Mouse (Mus musculus) heart, adult 18-20 months (tissue): ENCODE measurements around the gene Arl3. TPM values are rescaled to one million over a fixed set of nuclear protein-coding genes. Genes with fewer than 3 reads are reported as not detected.
A peak's percentile ranks its signal among the peaks of the same experiment; 100 is the strongest.

ENCODE experiments used
- DNase-seq, 2 experiments: peaks; one replicate each; pipeline ENCODE4 v3.0.0; 2021 to 2022; ENCODE audit warnings: mixed read lengths in 1 of 2
- total RNA-seq, 2 experiments: library from RNA; stranded (reverse); gene quantifications; 2 replicates each; pipeline ENCODE4 v1.2.3; 2021

The Arl3 gene
- total RNA-seq, 2 experiments from 2014 or later: 34.6 to 38.1 TPM

GRCm38 (mm10) chr19:46517529-46518351 is 55.3 kb downstream of the Arl3 start:
- peak in 1 of 2 experiments; percentile 31 for DNase-seq

DNA sequence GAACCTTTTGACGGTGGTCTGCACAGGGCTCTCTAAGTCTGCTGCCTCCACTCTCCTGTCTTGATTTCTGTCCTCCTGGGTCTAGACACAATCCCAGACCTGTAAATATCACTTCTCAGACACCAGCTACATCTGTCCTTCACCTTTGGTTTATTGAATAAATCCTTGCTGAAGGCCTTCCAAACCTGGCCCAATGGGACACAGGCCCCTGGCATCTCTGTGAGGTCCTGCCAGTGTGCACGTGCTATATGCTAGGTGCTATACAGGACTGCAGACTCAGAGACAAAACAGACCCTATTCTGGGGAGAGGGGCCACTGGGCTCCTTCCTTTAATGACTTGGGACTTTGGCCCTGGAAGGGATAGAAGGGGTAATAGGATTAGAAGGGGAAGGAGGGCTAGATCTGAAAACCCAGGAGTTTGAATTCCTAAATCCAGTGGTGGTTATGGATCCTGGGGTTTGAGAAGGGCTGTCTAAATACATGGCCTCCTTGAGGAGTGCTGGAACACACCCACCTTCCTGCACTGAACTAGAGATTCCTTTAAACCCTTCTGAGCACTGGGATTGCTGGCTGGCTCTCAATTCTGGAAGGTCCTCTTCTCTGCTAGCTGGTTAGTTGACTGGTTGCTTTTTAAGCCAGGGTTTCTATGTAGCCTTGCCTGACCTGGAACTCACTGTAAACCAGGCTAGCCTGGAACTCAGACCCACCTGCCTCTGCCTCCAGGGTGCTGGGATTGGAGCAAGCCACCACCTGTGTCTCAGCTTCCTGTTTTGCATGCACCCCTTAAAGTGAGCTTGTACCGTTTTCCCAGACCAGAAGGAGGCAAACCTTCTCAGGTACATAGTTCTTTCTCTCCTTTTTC is 56.1 kb downstream of the Arl3 start:
- peak in 1 of 2 experiments; percentile 0 for DNase-seq

DNA sequence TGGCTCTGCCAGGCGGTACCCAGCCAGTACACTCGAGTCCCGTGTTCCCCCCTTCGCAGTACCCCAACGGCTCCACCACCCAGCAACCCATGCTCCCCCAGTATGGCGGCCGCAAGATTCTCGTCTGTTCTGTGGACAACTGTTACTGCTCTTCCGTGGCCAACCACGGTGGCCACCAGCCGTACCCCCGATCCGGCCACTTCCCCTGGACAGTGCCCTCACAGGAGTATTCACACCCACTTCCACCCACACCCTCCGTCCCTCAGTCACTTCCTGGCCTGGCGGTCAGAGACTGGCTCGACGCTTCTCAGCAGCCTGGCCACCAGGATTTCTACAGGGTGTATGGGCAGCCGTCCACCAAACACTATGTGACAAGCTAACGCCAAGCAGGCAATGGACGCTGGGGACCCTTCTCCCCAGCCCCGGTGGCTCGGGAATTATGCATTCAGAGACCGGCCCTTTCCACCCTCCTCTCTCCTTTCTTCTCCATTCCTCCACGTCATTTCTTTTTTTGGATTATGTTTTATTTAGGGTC is 57.6 kb downstream of the Arl3 start:
- peak in 1 of 2 experiments; percentile 14 for DNase-seq

GRCm38 (mm10) chr19:46514387-46514786 is 58.6 kb downstream of the Arl3 start:
- no peak for DNase-seq

GRCm38 (mm10) chr19:46511263-46511662 is 61.7 kb downstream of the Arl3 start:
- DNase-seq: peak; percentile 67 to 82

DNA sequence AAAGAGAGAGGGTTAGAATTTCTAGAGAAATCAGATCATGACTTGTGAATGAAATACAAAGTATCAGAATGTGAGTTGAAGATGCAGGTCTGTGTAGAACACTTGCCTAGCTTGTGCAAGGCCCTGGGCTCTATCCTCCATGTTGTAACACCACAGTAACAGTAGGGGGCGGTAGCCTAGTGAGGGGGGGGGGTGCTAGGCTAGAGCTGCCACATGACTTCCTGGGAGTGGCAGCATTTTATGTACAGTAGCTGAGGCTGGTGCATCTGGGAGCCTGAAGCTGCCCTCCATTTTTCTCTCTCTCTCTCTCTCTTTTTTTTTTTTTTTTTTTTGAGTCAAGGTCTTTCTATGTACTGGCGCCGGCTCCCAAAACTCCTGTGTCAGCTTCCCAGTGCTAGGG is 62.2 kb downstream of the Arl3 start:
- DNase-seq: no peak

DNA sequence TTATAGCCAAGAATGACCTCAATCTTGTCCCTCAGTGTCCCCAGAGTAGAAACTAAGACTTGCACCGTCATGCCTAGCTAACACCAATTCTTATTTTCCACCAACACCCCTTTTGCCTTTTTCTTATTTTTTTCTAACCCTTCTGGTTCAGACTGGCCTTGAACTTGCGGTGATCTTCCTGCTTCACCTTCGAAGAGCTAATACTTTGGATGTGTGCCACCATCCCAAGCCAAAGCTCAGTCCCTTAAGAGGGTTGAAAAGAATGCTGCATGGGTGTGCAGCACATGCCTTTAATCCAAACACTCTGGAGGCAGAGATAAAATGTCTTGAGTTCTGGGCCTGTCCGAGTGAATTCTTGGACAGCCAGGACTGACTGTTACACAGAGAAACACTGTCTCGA is 62.6 kb downstream of the Arl3 start:
- no peak for DNase-seq

GRCm38 (mm10) chr19:46509736-46510135 is 63.3 kb downstream of the Arl3 start:
- peak in 1 of 2 experiments; percentile 32 for DNase-seq

DNA sequence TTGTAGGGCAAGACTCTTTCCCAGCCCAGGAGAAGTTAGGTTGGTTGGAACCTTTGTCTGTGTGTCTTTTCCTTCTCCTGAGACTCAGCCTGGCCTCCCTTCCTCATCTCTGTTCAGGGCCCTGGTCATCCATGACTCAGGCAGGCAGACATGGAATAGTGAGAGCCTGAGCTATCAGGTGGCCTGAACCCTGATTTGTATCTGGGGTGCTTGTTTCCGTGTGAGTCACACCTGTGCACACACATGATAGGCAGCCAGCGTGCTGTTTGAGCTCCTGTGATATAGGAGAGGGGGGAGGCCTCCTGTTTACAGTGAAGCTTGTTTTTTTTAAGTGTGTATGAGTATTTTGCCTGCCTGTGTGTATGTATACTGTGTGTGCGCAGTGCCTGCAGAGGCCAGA is 63.8 kb downstream of the Arl3 start:
- no peak for DNase-seq

DNA sequence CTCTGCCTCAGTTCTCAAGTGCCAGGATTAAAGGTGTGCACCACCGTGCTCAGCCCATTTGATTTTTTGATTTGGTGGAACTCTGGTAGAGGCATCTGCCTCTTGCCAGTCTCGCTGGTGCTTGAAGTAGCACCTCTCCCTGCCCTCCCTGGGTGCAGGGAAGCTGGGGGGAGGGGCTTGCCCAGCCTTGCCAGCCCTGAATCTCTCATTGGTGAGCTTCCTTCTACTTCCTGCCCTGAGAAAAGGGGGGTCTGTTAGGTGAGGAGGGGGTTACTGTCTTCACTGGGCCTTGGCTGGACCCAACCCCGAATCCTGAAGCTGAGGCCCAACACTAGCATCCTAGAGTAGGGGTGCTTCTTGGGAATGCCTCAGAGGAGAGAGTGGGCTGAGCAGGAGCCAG is 64.3 kb downstream of the Arl3 start:
- DNase-seq: no peak

DNA sequence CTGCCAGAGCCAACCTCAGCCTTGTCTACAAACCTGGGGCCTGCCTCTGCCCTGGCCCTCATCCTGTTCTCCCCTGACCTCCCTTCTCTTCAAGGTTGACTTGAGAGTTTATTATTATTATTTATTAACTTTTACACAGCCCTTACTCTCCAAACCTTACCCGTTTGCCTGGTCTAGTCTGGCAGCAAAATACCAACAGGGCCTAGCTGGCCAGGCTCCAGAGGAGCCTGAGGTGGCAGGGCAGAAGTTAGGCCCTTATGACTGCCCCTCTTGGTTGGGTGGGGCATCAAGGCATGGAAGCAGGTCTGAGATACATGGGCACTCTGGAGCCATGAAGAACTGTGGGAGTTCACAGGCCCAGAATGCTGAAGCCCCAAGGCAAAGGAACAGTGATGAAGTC is 65.2 kb downstream of the Arl3 start:
- DNase-seq: no peak

- no peak for DNase-seq
Observed at GRCm38 (mm10) chr19:46507181-46507581, 65.8 kb downstream of the Arl3 start.

GRCm38 (mm10) chr19:46506372-46506717 is 66.7 kb downstream of the Arl3 start:
- DNase-seq: no peak

DNA sequence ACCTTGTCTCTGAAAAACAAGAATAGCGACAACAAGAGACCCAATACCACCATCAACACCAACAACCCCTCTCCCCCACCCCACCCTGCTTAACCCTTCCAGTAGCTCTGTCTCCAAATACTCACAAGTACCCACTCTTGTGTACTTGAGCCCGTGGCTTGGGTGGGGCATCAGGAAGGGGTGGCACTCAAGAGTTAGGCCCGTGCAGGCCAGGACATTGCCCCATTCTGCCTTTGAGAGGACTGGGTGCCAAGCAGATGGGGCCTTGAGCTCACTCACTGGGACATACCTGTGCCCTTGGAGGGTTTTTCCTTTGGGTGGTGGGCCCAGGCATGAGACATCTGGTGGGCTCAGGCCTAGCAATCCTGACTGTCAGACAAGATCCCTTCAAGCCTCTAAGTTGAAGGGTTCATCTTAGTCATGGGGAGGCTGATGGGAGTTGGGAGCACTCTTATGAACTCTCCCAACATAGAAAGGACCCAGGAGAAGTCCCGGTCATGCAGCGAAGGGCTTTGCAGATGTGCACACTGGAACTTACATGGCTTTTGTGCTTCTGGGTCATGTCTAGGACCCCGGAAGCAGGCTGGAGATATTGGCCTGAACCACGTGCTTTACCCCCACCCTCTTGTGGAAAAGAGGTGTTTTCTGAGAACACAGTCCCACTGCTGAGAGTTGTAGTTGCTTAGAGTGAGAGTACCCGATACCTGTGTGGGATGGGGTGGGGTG is 67.2 kb downstream of the Arl3 start:
- no peak for DNase-seq

GRCm38 (mm10) chr19:46504822-46505417 is 68.1 kb downstream of the Arl3 start:
- no peak for DNase-seq

- peak; percentile 80 to 84 for DNase-seq
Observed at GRCm38 (mm10) chr19:46504085-46504552, 68.9 kb downstream of the Arl3 start.

DNA sequence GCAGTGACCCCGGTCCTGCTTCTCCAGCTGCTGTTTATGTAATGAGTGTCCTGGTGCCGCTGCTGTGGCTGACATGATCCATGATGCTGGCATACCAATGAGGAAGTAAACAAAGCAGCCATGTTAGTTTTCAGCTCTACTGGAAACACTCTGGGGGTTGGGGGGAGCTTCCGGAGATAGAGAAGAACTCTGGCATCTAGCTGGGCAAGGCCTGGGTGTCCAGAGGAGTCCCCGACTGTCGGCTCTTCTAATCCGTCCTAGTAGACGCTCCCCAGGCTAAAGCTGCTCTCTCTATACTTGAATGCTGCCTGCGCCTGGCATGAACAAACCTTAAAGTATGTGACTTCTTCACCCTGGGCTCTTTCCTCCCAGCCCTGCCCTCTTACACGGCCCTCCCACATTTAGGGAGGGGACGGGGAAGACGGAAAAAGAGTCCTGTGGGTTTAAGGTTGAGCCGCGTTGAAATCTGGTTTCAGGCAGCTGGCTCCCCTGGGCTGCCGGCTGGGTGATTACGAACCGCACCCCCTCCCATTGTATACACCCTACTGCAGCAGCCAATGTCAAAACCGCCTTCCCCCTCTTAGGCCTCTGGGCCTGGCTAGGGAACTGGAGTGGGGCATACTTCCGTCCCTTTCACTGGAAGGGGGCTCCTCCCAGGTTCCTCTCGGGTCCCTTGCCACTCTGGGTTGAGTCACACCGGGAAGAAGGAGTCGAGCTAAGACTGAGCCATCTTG is 69.5 kb downstream of the Arl3 start:
- peak; percentile 89 to 93 for DNase-seq

- peak; percentile 82 to 84 for DNase-seq
Observed at GRCm38 (mm10) chr19:46502471-46503166, 70.4 kb downstream of the Arl3 start.

- DNase-seq: peak; percentile 86 to 89
Observed at GRCm38 (mm10) chr19:46502069-46502455, 70.9 kb downstream of the Arl3 start.

GRCm38 (mm10) chr19:46501401-46502068 is 71.5 kb downstream of the Arl3 start, which contains the start of gene Trim8:
Gene Trim8 (plus strand): TSS chr19:46501702.
- peak; percentile 91 to 92 for DNase-seq
